Mouse (Mus musculus): ENCODE measurements around the gene Vmn1r23. TPM values are rescaled to one million over a fixed set of nuclear protein-coding genes. Genes with fewer than 3 reads are reported as not detected.
"Not testable (repeated sequence)": the region's sequence is repeated elsewhere in the genome, so short reads cannot be mapped to it uniquely, and the experiment has no call there.

The Vmn1r23 gene
- total RNA-seq (2022) = not detected

GRCm38 (mm10) chr6:57926738-57927137 is at the start of gene Vmn1r23:
TSS of gene Vmn1r23 (minus strand) at chr6:57926838.
- no peak for DNase-seq (ENCODE audit: low spot score in 2 of 2)

GRCm38 (mm10) chr6:57961403-57961802 is 34.8 kb upstream of the Vmn1r23 start, which contains the start of gene Vmn1r24:
TSS of gene Vmn1r24 (minus strand) at chr6:57961503.
- not testable (repeated sequence) for DNase-seq (ENCODE audit: low spot score in 2 of 2)

GRCm38 (mm10) chr6:57907928-57908327 is 18.7 kb downstream of the Vmn1r23 start, which contains the start of gene Vmn1r22:
TSS of gene Vmn1r22 (minus strand) at chr6:57908028.
- no peak for DNase-seq (ENCODE audit: low spot score in 2 of 2)

Other genes with a start within 250 kb of the Vmn1r23 start
- gene Pyurf, start 234.8 kb downstream of the Vmn1r23 start, total RNA-seq (2022) = 10 to 100 TPM; 10.2 to 11.1 (median 10.8) TPM
- 10 to 100 TPM in 2 of 4 experiments, 1 to 10 TPM in 2; 9.4 to 10.5 (median 9.7) TPM for gene Lancl2, start 224.3 kb downstream of the Vmn1r23 start, total RNA-seq (2022)
- gene Vopp1, start 101.7 kb downstream of the Vmn1r23 start, total RNA-seq (2022) = 1 to 10 TPM; 2.9 to 4.7 (median 3.4) TPM
- not detected for gene Vmn1r21, start 76.5 kb downstream of the Vmn1r23 start, total RNA-seq (2022)
- not detected for gene Vmn1r22, start 18.8 kb downstream of the Vmn1r23 start, total RNA-seq (2022)
- gene Vmn1r24, start 34.7 kb upstream of the Vmn1r23 start, total RNA-seq (2022) = not detected
- not detected for gene Vmn1r25, start 54.0 kb upstream of the Vmn1r23 start, total RNA-seq (2022)
- gene Vmn1r26, start 88.3 kb upstream of the Vmn1r23 start, total RNA-seq (2022) = not detected

All from gastrocnemius, adult 8-10 months (tissue).